Mouse (Mus musculus): ENCODE results near the gene Avil. TPM values are rescaled to one million over a fixed set of nuclear protein-coding genes. Genes with fewer than 3 reads are reported as not detected.

Avil gene
- polyA plus RNA-seq, 1 experiment from 2014 or later, result 0.13 TPM

- peak; percentile 21 for ATAC-seq (replicated peaks; ENCODE audit: insufficient number of reproducible peaks, low FRiP score, low TSS enrichment)
- Histone ChIP-seq H3K9me3 (replicated peaks; ENCODE audit: control insufficient read depth, low read length) (no peaks in the 10 kb centered on the region), H3K4me2 (peak overlapping the region; percentile 81), H3K4me3 (ENCODE audit: low read depth, low read length) (peak overlapping the region; percentile 85), H3K9ac (ENCODE audit: low read depth, low read length) (peak overlapping the region; percentile 99), H3K27me3 (ENCODE audit: control insufficient read depth, insufficient read depth, low read length) (no peaks in the 10 kb centered on the region), H3K27ac (ENCODE audit: low read depth, low read length) (peak overlapping the region; percentile 98), H3K36me3 (ENCODE audit: control insufficient read depth, insufficient read depth, low read length) (no peaks in the 10 kb centered on the region), H3K4me1 (ENCODE audit: control insufficient read depth, insufficient read depth, low read length) (peaks cover 43% of the 10 kb centered on the region)
- WGBS (ENCODE audit: insufficient replicate concordance), result under 1% methylated on average over 44 of the region's 62 CpGs
These were observed 21.3 kb upstream of the Avil start for GRCm38 (mm10) chr10:126979121-126979635.

- peak overlapping the region; percentile 99 for H3K9ac ChIP-seq (ENCODE audit: low read depth, low read length)
- H3K4me2 ChIP-seq, result peak overlapping the region; percentile 81
- peak overlapping the region; percentile 98 for H3K27ac ChIP-seq (ENCODE audit: low read depth, low read length)
- WGBS (ENCODE audit: insufficient replicate concordance), result under 1% methylated on average over 57 of the region's 57 CpGs
- no peak for ATAC-seq (replicated peaks; ENCODE audit: insufficient number of reproducible peaks, low FRiP score, low TSS enrichment)
- H3K36me3 ChIP-seq (ENCODE audit: control insufficient read depth, insufficient read depth, low read length), result no peaks in the 10 kb centered on the region
- H3K4me3 ChIP-seq (ENCODE audit: low read depth, low read length), result peak overlapping the region; percentile 85
- H3K27me3 ChIP-seq (ENCODE audit: control insufficient read depth, insufficient read depth, low read length), result no peaks in the 10 kb centered on the region
- no peaks in the 10 kb centered on the region for H3K9me3 ChIP-seq (replicated peaks; ENCODE audit: control insufficient read depth, low read length)
- H3K4me1 ChIP-seq (ENCODE audit: control insufficient read depth, insufficient read depth, low read length), result peaks cover 48% of the 10 kb centered on the region
These were observed 20.8 kb upstream of the Avil start for GRCm38 (mm10) chr10:126979636-126980151.

GRCm38 (mm10) chr10:126980221-126980932, 20.1 kb upstream of the Avil start:
- Histone ChIP-seq H3K27ac (ENCODE audit: low read depth, low read length) (peak overlapping the region; percentile 98), H3K9me3 (replicated peaks; ENCODE audit: control insufficient read depth, low read length) (no peaks in the 10 kb centered on the region), H3K4me2 (peak overlapping the region; percentile 81), H3K4me1 (ENCODE audit: control insufficient read depth, insufficient read depth, low read length) (peaks cover 55% of the 10 kb centered on the region), H3K27me3 (ENCODE audit: control insufficient read depth, insufficient read depth, low read length) (no peaks in the 10 kb centered on the region), H3K4me3 (ENCODE audit: low read depth, low read length) (peak overlapping the region; percentile 85), H3K36me3 (ENCODE audit: control insufficient read depth, insufficient read depth, low read length) (no peaks in the 10 kb centered on the region), H3K9ac (ENCODE audit: low read depth, low read length) (peak overlapping the region; percentile 99)
- under 1% methylated on average over 16 of the region's 16 CpGs for WGBS (ENCODE audit: insufficient replicate concordance)
- ATAC-seq (replicated peaks; ENCODE audit: insufficient number of reproducible peaks, low FRiP score, low TSS enrichment), result no peak

GRCm38 (mm10) chr10:126980933-126981530, 19.5 kb upstream of the Avil start:
- no peaks in the 10 kb centered on the region for H3K27me3 ChIP-seq (ENCODE audit: control insufficient read depth, insufficient read depth, low read length)
- H3K9ac ChIP-seq (ENCODE audit: low read depth, low read length), result peak overlapping the region; percentile 99
- peak overlapping the region; percentile 81 for H3K4me2 ChIP-seq
- peaks cover 61% of the 10 kb centered on the region for H3K4me1 ChIP-seq (ENCODE audit: control insufficient read depth, insufficient read depth, low read length)
- peak overlapping the region; percentile 85 for H3K4me3 ChIP-seq (ENCODE audit: low read depth, low read length)
- WGBS (ENCODE audit: insufficient replicate concordance), result 8% methylated on average over 11 of the region's 11 CpGs
- H3K27ac ChIP-seq (ENCODE audit: low read depth, low read length), result peak overlapping the region; percentile 98
- ATAC-seq (replicated peaks; ENCODE audit: insufficient number of reproducible peaks, low FRiP score, low TSS enrichment), result no peak
- no peaks in the 10 kb centered on the region for H3K36me3 ChIP-seq (ENCODE audit: control insufficient read depth, insufficient read depth, low read length)
- no peaks in the 10 kb centered on the region for H3K9me3 ChIP-seq (replicated peaks; ENCODE audit: control insufficient read depth, low read length)

GRCm38 (mm10) chr10:126981746-126982145, 18.8 kb upstream of the Avil start:
- Histone ChIP-seq H3K9ac (ENCODE audit: low read depth, low read length) (peak overlapping the region; percentile 59; the same call in 1 of the 2 replicates), H3K9me3 (replicated peaks; ENCODE audit: control insufficient read depth, low read length) (no peaks in the 10 kb centered on the region), H3K4me3 (ENCODE audit: low read depth, low read length) (peak overlapping the region; percentile 85), H3K27ac (ENCODE audit: low read depth, low read length) (no peak overlapping the region), H3K4me1 (ENCODE audit: control insufficient read depth, insufficient read depth, low read length) (peaks cover 68% of the 10 kb centered on the region), H3K4me2 (peak overlapping the region; percentile 81), H3K36me3 (ENCODE audit: control insufficient read depth, insufficient read depth, low read length) (no peaks in the 10 kb centered on the region), H3K27me3 (ENCODE audit: control insufficient read depth, insufficient read depth, low read length) (no peaks in the 10 kb centered on the region)
- ATAC-seq (replicated peaks; ENCODE audit: insufficient number of reproducible peaks, low FRiP score, low TSS enrichment), result no peak
- 63% methylated on average over 3 of the region's 3 CpGs for WGBS (ENCODE audit: insufficient replicate concordance)

GRCm38 (mm10) chr10:126983193-126983725, 17.2 kb upstream of the Avil start:
- peak overlapping the region; percentile 59; the same call in 1 of the 2 replicates for H3K9ac ChIP-seq (ENCODE audit: low read depth, low read length)
- peak overlapping the region; percentile 64; the same call in 1 of the 2 replicates for H3K27ac ChIP-seq (ENCODE audit: low read depth, low read length)
- no peaks in the 10 kb centered on the region for H3K27me3 ChIP-seq (ENCODE audit: control insufficient read depth, insufficient read depth, low read length)
- no peaks in the 10 kb centered on the region for H3K36me3 ChIP-seq (ENCODE audit: control insufficient read depth, insufficient read depth, low read length)
- H3K4me1 ChIP-seq (ENCODE audit: control insufficient read depth, insufficient read depth, low read length), result peaks cover 79% of the 10 kb centered on the region
- ATAC-seq (replicated peaks; ENCODE audit: insufficient number of reproducible peaks, low FRiP score, low TSS enrichment), result no peak
- WGBS (ENCODE audit: insufficient replicate concordance), result 34% methylated on average over 14 of the region's 14 CpGs
- peak overlapping the region; percentile 85; the same call in 1 of the 2 replicates for H3K4me3 ChIP-seq (ENCODE audit: low read depth, low read length)
- peak overlapping the region; percentile 81 for H3K4me2 ChIP-seq
- H3K9me3 ChIP-seq (replicated peaks; ENCODE audit: control insufficient read depth, low read length), result no peaks in the 10 kb centered on the region

GRCm38 (mm10) chr10:126984189-126985004, 16.1 kb upstream of the Avil start:
- Histone ChIP-seq H3K27ac (ENCODE audit: low read depth, low read length) (peak overlapping the region; percentile 64), H3K4me2 (peak overlapping the region; percentile 81), H3K9ac (ENCODE audit: low read depth, low read length) (peak overlapping the region; percentile 17), H3K4me1 (ENCODE audit: control insufficient read depth, insufficient read depth, low read length) (peaks cover 86% of the 10 kb centered on the region), H3K4me3 (ENCODE audit: low read depth, low read length) (no peak overlapping the region), H3K9me3 (replicated peaks; ENCODE audit: control insufficient read depth, low read length) (no peaks in the 10 kb centered on the region), H3K27me3 (ENCODE audit: control insufficient read depth, insufficient read depth, low read length) (no peaks in the 10 kb centered on the region), H3K36me3 (ENCODE audit: control insufficient read depth, insufficient read depth, low read length) (no peaks in the 10 kb centered on the region)
- 38% methylated on average over 5 of the region's 5 CpGs for WGBS (ENCODE audit: insufficient replicate concordance)
- ATAC-seq (replicated peaks; ENCODE audit: insufficient number of reproducible peaks, low FRiP score, low TSS enrichment), result no peak

- Histone ChIP-seq H3K27ac (ENCODE audit: low read depth, low read length) (peak overlapping the region; percentile 64), H3K4me2 (peak overlapping the region; percentile 81), H3K9me3 (replicated peaks; ENCODE audit: control insufficient read depth, low read length) (no peaks in the 10 kb centered on the region), H3K27me3 (ENCODE audit: control insufficient read depth, insufficient read depth, low read length) (no peaks in the 10 kb centered on the region), H3K9ac (ENCODE audit: low read depth, low read length) (peak overlapping the region; percentile 1; the same call in 1 of the 2 replicates), H3K4me1 (ENCODE audit: control insufficient read depth, insufficient read depth, low read length) (peaks cover 88% of the 10 kb centered on the region), H3K4me3 (ENCODE audit: low read depth, low read length) (no peak overlapping the region), H3K36me3 (ENCODE audit: control insufficient read depth, insufficient read depth, low read length) (no peaks in the 10 kb centered on the region)
- WGBS (ENCODE audit: insufficient replicate concordance), result 75% methylated on average over 4 of the region's 4 CpGs
- ATAC-seq (replicated peaks; ENCODE audit: insufficient number of reproducible peaks, low FRiP score, low TSS enrichment), result no peak
These were observed 15.4 kb upstream of the Avil start for GRCm38 (mm10) chr10:126985127-126985526.
